Mouse (Mus musculus) mature B cell (primary cell): Measurements from ENCODE around the gene Krt36.

Source experiments
- in situ Hi-C: fragments of 300-500 bp; cut with MboI; formaldehyde crosslinking; loops from 2 replicates; pipeline ENCODE4 v1.14.3; 2019

Krt36 gene

GRCm38 (mm10) chr11:100105576-100106122 lies at the start of gene Krt36:
Krt36 (minus strand) TSS chr11:100105626.
- in situ Hi-C loops, result no loop called here

- in situ Hi-C loops, result no loop called here
These were observed 43.3 kb upstream of the Krt36 start, which contains the start of gene Krt19 for GRCm38 (mm10) chr11:100148615-100149330. Krt19 (minus strand) TSS chr11:100148665.

- in situ Hi-C loops, result no loop called here
These were observed 42.3 kb upstream of the Krt36 start for GRCm38 (mm10) chr11:100147566-100148353.

- in situ Hi-C loops, result no loop called here
These were observed 40.6 kb upstream of the Krt36 start for GRCm38 (mm10) chr11:100145858-100146560.

DNA sequence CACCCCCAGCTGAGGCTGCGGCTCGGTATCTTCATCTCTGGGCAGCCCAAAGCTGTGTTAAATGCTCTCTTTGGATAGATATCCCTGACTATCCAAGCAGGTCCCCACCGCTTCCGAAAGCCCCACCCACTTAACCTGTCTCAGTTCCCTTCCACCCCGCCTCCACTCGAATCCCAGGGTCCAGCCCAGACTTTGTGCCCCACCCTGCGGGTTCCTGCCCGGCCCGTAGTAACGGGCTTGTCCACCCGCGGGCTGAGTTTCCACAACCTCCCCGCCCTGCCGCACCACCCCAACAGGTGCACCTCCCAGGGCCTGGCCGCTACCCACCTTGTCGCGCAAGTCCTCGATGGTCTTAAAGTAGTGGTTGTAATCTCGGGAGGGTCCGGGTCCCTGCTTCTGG lies 39.7 kb upstream of the Krt36 start:
- in situ Hi-C loops, result no loop called here

DNA sequence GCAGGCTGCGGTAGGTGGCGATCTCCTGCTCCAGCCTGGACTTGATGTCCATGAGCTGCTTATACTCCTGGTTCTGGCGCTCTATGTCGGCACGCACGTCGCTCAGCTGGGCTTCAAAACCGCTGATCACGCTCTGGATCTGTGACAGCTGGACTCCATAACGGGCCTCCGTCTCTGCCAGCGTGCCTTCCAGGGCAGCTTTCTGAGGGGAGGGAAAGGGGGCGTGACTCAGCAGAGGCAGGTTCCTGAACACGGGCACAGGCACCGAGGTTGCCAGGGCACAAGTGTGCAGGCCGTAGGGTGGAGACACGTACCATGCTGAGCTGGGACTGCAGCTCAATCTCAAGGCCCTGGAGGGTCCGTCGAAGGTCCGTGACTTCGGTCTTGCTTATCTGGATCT lies 35.5 kb upstream of the Krt36 start:
- in situ Hi-C loops, result no loop called here

GRCm38 (mm10) chr11:100139391-100139790 lies 34.0 kb upstream of the Krt36 start:
- in situ Hi-C loops, result no loop called here

- in situ Hi-C loops, result no loop called here
These were observed 33.4 kb upstream of the Krt36 start for GRCm38 (mm10) chr11:100138809-100139208.

GRCm38 (mm10) chr11:100137693-100138092 lies 32.3 kb upstream of the Krt36 start:
- in situ Hi-C loops, result no loop called here

DNA sequence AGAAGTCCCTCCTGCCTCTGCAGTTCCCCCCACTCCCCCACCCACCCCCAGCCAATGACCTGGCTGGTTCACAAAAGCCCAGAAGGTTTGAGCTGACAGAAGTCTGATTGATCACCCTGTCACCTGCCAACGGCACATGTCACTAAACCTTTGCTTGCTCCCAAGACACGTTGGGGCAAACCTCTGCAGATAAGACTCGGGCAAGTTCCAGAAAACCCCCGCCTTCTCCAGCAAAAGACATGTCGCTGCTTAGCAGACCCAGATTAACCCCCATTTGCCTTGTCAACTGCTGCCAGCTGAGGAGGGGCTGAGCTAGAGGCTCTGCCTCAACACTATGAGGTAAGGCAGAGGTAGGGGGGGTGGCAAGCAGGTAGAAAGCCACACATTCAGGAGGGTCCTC lies 31.1 kb upstream of the Krt36 start:
- in situ Hi-C loops, result no loop called here

DNA sequence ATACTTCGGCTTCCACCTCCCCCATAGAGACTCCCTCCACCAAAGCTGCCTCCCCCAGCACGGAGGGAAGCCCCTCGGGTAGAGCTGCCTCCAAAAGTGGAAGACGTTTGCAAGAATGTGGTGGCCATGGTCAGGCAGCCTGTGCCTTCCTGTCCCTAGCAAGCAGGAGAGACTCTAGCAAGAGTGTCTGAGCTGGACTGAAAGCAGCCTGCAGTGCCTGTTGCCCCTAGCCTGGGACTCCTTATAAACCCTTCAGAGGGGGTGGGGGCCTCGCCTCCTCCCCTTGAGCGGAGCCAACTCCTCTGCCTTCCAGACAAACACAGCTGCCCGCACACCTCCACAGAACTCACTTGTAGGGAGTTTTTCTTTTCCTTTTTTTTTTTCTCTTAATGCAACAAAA lies 30.3 kb upstream of the Krt36 start, which contains the start of gene Krt15:
Gene Krt15 (minus strand): TSS at position 198 of the 400 bp plus-strand sequence.
- in situ Hi-C loops, result no loop called here

GRCm38 (mm10) chr11:100124901-100125300 lies 19.5 kb upstream of the Krt36 start:
- in situ Hi-C loops, result no loop called here

DNA sequence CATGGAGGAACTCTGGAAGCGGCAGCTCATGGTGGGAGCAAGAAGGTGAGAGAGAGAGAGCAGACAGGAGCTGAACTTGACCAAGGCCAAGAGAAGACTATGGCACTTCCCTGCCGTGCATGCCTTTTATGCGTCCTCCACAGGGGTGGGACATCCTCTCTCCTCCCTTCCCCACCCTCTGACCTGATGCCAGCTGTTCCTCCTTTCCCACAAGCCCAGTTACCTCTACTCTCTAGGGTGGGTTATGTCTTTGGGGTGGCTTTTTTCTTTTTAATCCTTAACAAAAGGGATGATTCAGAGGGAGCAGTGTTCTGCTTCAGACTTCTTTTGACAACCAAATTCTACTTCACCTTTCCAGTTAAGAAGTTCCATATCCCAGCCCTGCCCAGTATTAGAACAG lies 16.0 kb upstream of the Krt36 start, which contains the start of gene Krt13:
Gene Krt13 (minus strand): TSS at position 101 of the 400 bp plus-strand sequence.
- in situ Hi-C loops, result no loop called here

DNA sequence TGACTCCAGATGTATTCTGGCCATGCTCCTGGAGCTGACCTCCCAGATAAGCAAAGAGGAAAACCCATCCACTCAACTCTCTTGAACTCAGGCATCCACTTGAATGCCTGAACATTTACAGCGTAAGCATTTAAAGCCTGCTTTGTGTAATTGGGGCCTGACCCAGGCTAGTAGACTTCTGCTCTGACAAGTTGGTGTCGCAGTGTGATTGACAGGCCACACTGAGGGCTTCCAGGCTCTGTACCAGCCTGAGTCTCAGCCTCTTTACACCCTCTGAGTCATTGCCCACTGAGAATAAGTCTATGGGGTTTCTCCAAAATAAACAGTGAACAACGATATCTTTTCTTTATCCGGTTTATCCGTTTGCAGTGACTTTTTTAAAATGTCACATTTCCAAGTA lies 14.9 kb upstream of the Krt36 start:
- in situ Hi-C loops, result no loop called here

DNA sequence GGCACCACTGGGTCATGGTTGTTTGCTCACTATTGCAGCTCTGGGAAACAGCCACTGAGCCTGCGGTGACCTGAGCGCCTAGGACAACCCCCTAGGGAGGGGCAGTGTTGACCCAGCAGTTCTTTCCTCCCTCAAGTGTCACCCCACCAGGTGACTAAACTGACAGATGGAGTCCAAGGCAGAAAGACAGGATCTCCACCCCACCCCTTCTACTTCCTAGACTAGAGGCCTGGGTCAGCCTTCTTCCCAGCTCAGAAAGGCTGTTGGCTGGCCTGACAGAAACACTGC lies 8.3 kb upstream of the Krt36 start:
- in situ Hi-C loops, result no loop called here

DNA sequence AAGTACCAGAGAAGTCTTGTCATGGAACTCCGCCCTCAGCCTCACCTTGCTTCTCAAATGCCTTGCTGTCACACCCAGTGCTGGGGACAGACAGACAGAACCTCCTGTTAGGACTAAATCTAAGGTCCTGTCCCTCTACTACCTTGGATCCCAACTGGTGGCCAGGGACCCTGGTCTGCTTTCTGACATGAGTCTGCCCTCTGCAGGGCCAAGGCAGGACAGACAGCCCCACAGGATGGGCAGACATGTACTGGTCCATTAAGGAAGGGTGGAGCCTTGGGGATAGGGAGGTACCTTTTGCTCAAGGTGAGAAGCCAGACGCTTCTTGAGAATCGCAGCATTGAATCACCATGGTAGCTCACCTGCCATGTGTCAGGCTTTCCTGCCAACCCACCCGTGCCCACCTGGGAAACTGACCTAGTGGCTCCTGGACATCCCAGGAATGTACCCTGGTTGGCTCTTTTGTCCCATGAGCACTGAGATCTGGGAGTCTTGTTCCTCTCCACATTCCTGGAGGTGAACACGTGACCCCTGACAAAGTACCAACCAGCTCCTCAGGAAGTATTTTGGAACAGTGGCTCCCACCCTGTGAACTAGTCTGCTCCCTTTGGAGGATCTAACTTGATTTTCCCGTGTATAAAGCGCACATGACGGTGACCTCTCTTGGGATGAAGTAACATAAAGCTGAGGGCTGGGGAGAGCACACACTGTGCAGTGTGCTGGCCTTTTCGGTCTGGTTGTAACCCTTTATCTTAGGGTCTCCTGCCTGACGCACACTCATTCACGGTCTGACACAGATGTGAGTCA lies 7.7 kb upstream of the Krt36 start:
- in situ Hi-C loops, result no loop called here

GRCm38 (mm10) chr11:100102693-100103429 lies 2.6 kb downstream of the Krt36 start:
- in situ Hi-C loops, result no loop called here

DNA sequence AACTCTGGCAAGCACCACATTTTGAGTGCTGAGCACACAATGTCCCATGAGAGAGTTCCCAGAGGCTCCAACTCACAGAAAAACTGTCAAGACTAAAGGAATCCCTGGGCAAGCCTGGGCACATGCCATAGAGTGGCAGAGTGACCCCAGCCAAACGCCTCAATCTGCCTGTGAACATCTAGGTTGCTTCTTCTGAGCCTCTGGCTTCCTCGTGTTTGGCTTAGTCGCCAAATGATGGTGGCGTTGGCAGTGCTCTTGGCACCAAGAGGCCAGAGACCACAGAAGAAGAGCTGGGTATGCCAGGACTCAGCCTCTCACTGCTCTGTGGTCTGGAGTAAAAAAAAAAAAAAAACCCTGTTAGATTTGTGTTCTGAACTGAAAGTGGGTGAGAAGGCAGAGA lies 5.0 kb downstream of the Krt36 start:
- in situ Hi-C loops, result no loop called here

DNA sequence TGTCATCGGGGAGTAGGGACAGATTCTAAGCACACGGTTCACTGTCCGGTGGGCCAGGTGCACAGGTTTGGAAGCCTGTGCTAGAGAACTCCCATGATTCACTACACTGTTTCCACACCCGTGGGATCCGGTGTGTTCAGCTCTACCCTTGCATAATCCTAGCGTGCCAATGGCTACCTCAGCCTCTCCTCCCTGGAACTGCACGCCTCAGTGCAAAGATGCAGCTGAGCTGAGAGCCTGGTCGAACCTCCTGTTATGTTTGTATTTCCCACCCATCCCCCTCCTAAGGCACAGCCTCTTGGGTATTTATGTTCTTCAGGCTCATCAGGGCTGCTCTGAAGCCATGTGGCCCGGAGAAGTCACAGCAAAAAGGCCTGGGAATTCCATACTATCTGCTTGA lies 7.6 kb downstream of the Krt36 start:
- in situ Hi-C loops, result no loop called here

DNA sequence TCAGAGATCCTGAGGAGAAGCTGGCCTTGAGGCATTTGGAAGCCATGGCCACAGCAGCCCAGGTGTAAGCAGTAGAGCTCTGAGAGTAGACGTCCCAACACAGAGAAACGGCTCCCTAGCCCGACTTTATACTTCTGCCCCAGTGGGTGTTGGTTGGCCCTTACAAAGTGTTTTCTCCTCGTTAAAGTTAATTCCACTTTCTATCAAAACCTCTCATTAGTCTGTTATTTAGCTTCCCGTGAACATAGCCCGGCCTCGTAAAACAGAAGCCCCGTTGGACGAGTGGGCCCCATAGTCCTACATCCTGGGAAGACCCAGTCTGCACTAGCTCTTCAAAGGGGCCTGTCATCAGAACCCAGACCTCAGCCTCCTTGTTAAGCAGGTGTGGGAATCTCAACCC lies 9.3 kb downstream of the Krt36 start, which contains the start of gene Krt35:
Gene Krt35 (minus strand): TSS at position 101 of the 400 bp plus-strand sequence.
- in situ Hi-C loops, result no loop called here
